Mouse (Mus musculus): ENCODE data around the gene Syt15.

DNA sequence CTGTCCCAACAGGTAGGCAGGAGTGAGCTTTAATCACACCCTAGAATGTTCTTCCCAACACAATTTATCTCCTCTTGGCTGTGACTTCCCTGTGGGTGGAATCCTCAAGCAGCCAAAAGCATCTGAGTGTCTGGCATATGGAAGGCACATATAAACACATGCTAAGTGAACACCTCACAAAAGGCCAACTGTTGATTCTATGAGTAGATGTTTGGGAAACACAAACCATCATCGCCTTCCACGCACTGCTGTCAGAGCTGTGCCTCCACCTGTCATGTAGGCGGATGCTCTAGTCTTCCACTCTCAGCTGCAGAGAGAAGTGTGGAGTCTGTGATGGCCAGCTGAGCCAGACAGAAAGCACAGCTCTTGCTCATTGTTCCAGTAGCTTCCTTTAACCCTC lies 40.0 kb upstream of the Syt15 start:
- TF ChIP-seq EP300 (IDR thresholded peaks at IDR 0.05; ENCODE audit: insufficient read depth, low read depth, low read length) (no peak), POLR2A (IDR thresholded peaks at IDR 0.05; ENCODE audit: insufficient read depth, low read length) (no peak), CTCF (IDR thresholded peaks at IDR 0.05; ENCODE audit: low read depth, low read length) (no peak)
